Mouse (Mus musculus): ENCODE measurements around the gene Cic.
A peak's percentile ranks its signal among the peaks of the same experiment; 100 is the strongest.

Gene Cic

DNA sequence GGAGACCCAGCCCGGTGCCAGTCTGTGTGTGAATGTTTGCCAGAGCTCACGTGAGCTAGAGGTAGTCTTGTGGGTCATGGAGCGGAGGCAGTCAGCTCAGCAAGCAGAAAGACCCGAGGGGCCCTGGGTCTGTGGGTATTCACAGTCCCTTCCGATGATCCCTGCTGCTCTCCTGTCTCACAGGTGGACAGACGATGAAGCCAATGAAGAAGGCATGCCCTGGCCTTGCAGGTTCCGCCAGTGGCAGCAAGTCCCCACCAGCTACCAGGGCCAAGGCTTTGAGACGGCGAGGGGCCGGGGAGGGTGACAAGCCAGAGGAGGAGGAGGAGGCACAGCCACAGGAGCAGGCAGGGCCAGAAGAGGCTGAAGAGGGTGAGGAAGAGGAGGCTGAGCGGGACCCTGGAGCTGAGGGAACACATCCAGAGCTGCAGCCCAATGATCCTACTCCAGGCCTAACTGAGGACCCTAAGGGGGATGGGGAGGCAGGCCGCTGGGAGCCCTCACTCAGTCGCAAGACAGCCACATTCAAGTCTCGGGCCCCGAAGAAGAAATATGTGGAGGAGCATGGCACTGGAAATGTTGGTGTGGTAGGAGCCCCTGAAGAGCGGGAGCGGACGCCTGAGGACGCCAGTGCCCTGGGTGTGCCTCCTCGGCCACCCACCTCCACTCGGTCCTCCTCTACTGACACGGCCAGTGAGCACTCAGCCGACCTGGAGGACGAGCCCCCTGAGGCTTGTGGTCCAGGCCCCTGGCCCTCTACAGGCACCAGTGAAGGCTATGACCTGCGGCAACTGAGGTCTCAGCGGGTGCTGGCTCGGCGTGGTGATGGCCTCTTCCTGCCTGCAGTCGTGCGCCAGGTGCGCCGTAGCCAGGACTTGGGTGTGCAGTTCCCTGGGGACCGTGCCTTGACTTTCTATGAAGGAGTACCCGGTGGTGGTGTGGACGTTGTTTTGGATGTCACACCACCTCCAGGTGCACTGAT is 3.4 kb downstream of the Cic start:
- peak; percentile 15 for DNase-seq

- DNase-seq = no peak
Observed at GRCm38 (mm10) chr7:25271651-25272444, 4.3 kb downstream of the Cic start.

DNA sequence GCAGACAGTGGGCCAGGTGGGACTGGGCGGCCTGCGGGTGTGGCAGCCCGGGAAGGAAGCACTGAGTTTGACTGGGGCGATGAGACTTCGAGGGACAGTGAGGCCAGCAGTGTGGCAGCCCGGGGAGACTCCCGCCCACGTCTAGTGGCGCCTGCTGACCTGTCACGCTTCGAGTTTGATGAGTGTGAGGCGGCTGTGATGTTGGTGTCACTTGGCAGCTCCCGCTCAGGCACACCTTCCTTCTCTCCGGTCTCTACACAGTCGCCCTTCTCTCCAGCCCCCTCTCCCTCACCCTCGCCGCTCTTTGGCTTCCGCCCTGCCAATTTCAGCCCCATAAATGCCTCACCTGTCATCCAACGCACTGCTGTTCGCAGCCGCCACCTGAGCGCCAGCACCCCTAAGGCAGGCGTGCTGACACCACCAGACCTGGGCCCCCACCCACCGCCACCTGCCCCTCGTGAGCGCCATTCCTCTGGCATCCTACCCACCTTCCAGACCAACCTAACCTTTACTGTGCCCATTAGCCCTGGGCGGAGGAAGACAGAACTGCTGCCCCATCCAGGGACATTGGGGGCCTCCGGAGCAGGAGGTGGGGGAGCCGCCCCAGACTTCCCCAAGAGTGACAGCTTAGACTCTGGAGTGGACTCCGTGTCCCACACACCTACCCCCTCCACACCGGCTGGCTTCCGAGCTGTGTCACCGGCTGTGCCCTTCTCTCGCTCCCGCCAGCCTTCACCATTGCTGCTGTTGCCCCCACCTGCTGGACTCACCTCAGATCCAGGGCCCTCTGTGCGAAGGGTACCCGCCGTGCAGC is 5.1 kb downstream of the Cic start:
- DNase-seq = no peak

- DNase-seq = no peak
Observed at GRCm38 (mm10) chr7:25273259-25274241, 6.0 kb downstream of the Cic start.

DNA sequence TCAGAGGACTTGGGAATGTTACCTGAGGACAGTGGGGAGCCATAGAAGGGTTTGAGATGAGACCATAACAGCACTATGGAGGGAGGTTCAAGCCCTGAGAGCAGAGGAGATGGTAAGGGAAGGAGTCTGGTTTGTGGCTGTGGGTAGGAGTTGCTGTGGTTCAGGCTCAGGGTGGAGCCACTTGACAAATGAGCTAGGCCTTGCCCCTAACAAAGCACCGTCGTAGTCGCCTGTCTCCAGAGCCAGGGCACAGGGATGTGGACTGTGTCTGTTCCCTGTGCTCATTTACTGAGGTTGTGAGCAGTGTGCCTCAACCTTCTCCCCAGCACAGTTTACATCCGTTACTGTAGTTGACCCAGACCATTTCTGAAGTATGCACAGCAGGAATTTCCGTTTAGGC is 7.1 kb downstream of the Cic start:
- DNase-seq = no peak

GRCm38 (mm10) chr7:25274996-25275395 is 7.5 kb downstream of the Cic start:
- DNase-seq = no peak

- no peak for DNase-seq
Observed at GRCm38 (mm10) chr7:25275555-25276298, 8.2 kb downstream of the Cic start.

DNA sequence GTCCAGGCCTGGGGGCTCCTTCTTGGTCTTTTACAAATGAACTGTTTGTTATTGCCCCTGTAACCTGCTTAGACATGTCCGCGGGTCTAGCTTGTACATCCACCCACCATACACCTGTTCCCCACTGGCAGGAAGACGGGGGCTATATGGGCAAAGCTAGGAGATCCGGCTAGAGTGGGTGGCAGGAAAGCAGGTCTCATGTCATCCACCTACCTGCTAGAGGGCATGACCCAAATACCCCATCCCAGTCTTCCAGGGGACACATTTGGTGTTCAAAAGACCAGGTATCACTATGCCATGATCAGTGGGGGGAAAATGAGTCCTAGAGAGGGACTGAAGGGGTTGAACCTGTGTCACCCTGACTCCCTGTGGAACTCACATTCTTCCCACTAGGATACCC is 9.9 kb downstream of the Cic start:
- no peak for DNase-seq

GRCm38 (mm10) chr7:25277998-25278340 is 10.5 kb downstream of the Cic start:
- DNase-seq = no peak

GRCm38 (mm10) chr7:25278341-25279075 is 11.0 kb downstream of the Cic start:
- peak; percentile 89 for DNase-seq

GRCm38 (mm10) chr7:25279076-25279860 is 11.8 kb downstream of the Cic start:
- peak; percentile 89 for DNase-seq

- peak; percentile 58 for DNase-seq
Observed at GRCm38 (mm10) chr7:25279861-25280791, 12.6 kb downstream of the Cic start.

DNA sequence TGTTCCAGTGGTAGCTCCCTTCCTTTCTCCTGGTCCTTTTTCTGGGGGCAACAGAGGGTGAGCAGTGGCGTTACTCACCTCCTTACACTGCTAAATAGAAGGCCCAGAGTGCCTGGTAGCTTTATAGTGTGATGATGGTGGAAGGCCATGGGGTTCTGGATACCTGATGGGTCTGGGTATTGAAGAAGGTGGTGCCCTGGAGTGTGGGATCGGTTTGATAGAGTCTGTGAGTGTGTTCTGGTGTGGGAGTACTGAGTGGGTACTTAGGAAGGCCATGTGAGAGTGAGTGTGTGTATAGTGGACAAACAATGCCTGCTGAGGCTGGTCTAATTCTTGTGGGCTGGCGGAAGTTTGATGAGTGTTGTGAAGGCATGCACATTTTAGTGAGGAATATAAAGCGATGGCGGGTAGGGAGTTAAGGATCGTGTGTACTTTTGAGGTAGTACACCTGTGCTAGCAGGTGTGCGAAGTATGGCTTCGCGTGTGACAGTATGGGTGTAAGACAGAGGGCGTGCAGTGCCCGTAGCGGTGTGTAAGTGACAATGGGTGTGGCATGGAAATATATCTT is 13.7 kb downstream of the Cic start:
- no peak for DNase-seq

DNA sequence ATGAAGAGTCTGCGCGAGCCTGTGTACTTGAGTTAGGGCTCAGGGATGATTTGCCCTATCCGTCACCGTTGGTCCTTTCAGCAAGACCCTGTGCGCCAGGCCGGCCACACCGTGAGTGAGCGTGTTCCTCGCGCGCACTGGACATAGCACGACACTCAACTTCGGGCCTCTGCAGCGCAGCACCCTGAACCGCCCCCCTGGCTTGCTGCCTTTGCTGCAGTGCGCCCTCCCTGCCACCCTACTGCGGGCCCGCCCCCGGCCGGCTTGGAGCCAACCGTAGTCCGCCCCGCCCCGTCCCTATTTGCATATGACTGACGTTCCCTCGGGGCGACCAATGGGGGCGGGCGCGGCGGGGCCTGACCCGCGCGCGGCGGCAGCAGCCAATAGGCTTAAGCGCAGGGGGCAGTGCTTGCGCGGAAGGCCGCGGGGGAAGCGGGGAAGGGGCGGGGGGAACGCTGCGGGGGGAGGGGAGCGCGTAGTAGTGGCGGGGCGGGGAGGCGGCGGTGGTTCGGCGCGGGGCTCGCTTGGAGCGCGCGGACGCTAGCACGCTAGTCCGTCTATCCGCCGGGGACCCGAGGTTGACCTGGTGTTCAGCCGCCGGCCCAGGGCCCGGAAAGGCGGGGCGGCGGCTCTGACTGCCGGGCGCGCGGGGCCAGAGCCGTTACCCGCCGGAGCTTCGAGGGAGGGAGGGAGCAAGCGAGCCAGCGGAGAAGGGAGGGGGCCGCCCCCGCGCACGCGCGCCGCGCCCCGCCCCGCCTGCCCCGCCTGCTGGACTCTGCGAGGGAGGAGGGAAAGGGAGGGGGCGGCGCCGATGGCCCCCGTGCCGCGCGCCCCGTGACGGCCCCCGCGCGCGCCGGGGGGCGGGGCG is 14.5 kb downstream of the Cic start:
- peak; percentile 97 for DNase-seq

DNA sequence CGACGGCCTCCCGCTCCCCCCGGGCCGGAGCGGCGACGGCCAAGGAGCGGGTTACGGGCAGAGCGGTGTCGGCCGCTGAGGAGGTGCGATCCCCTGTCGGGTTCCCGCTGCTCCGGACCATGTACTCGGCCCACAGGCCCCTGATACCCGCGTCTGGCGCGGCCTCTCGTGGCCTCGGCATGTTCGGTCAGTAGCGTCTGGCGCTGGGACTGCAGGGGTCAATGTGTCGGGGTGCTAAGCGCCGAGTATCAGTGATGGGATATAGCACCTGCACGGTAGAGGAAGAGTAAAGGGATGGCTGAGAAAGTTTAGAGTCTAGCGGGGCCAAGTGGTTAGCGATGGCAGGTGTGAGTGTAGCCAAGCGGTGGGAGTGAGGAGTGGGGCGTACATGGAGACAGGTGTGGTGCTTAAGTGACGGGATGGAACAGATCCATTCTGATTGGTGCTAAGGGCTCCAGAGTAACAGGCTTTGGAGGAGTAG is 15.3 kb downstream of the Cic start:
- DNase-seq = peak; percentile 58

- peak; percentile 9 for DNase-seq
Observed at GRCm38 (mm10) chr7:25283637-25284036, 16.1 kb downstream of the Cic start.

DNA sequence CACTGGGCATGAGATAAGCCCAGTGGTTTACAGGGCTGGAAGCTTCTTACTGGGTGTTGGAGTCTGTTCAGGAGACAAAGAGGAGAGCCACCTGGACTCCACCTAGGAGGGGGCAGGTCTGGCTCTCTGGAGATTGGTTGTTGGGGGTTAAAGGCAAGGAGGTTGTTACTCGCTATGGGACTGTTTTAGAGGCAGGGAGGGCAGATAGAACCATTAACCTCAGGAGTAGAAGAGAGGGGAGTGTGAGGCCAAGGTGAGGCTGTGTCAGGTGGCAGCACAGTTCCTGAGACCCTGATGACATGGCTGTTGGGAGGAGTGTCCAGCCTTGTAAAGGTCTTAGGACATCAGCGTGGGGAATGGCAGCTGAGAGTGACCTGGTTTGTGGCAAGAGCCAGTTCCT is 16.7 kb downstream of the Cic start:
- peak; percentile 7 for DNase-seq

Data from kidney, adult 11 months (tissue).